Mouse (Mus musculus) brown adipose tissue, adult 24 weeks (tissue): ENCODE data around the gene Krtap2-4. TPM values are rescaled to one million over a fixed set of nuclear protein-coding genes. Genes with fewer than 3 reads are reported as not detected.
"Not testable (repeated sequence)": the region's sequence is repeated elsewhere in the genome, so short reads cannot be mapped to it uniquely, and the experiment has no call there.

Experiments used
- H3K27ac ChIP-seq: fragments of 200-500 bp; replicated peaks from 2 replicates; pipeline ENCODE4 v1.5.1; 2012; ENCODE audit warnings: low read depth, mild to moderate bottlenecking, low read length
- H3K4me1 ChIP-seq: fragments of 200-500 bp; 2 replicates; pipeline ENCODE4 v1.6.1; 2012; ENCODE audit warnings: low read length, mixed read lengths; ENCODE audit not compliant: control insufficient read depth, insufficient read depth, insufficient read length
- H3K4me3 ChIP-seq: fragments of 200-500 bp; 2 replicates; pipeline ENCODE4 v1.5.1; 2012; ENCODE audit warnings: low read depth, mild to moderate bottlenecking, low read length, moderate library complexity; ENCODE audit not compliant: insufficient read depth
- polyA plus RNA-seq: library from polyadenylated mRNA; stranded (reverse); fragments of >200 nt; gene quantifications from 2 replicates; pipeline ENCODE4 v1.2.4, GENCODE M21; 2012; ENCODE audit not compliant: missing spikeins, insufficient read depth, insufficient read length

The Krtap2-4 gene
- not detected in 2 replicates for polyA plus RNA-seq

GRCm38 (mm10) chr11:99614796-99615363 lies at the start of gene Krtap2-4:
Gene Krtap2-4 (minus strand): TSS chr11:99614846.
- Histone ChIP-seq H3K4me1 (no peaks in the 10 kb centered on the region), H3K4me3 (no peak within 1 kb of the TSS), H3K27ac (no peak within 1 kb of the TSS)

GRCm38 (mm10) chr11:99662802-99663201 lies 48.2 kb upstream of the Krtap2-4 start:
- H3K4me3 ChIP-seq, result no peak overlapping the region
- H3K27ac ChIP-seq, result no peak overlapping the region
- H3K4me1 ChIP-seq, result no peaks in the 10 kb centered on the region

- no peak overlapping the region for H3K27ac ChIP-seq
- no peak overlapping the region for H3K4me3 ChIP-seq
- no peaks in the 10 kb centered on the region for H3K4me1 ChIP-seq
These were observed 44.6 kb upstream of the Krtap2-4 start for GRCm38 (mm10) chr11:99659256-99659655.

- not testable (repeated sequence) for H3K4me1 ChIP-seq, H3K27ac ChIP-seq, H3K4me3 ChIP-seq
These were observed 43.9 kb upstream of the Krtap2-4 start, which contains the start of gene Gm11563 for GRCm38 (mm10) chr11:99658467-99659010. Gene Gm11563 (minus strand): TSS chr11:99658960.

GRCm38 (mm10) chr11:99657051-99657450 lies 42.4 kb upstream of the Krtap2-4 start:
- Histone ChIP-seq H3K27ac (no peak overlapping the region), H3K4me1 (no peaks in the 10 kb centered on the region), H3K4me3 (no peak overlapping the region)

- no peak within 1 kb of the TSS for H3K4me3 ChIP-seq
- H3K4me1 ChIP-seq, result no peaks in the 10 kb centered on the region
- H3K27ac ChIP-seq, result no peak within 1 kb of the TSS
These were observed 35.5 kb upstream of the Krtap2-4 start, which contains the start of gene Gm11555 for GRCm38 (mm10) chr11:99650136-99650535. Gene Gm11555 (minus strand): TSS chr11:99650236.

GRCm38 (mm10) chr11:99646444-99646843 lies 31.8 kb upstream of the Krtap2-4 start:
- Histone ChIP-seq H3K4me3 (no peak overlapping the region), H3K4me1 (no peaks in the 10 kb centered on the region), H3K27ac (no peak overlapping the region)

- no peaks in the 10 kb centered on the region for H3K4me1 ChIP-seq
- no peak overlapping the region for H3K4me3 ChIP-seq
- no peak overlapping the region for H3K27ac ChIP-seq
These were observed 29.7 kb upstream of the Krtap2-4 start for GRCm38 (mm10) chr11:99644351-99644750.

- not testable (repeated sequence) for H3K4me3 ChIP-seq, H3K4me1 ChIP-seq, H3K27ac ChIP-seq
These were observed 29.0 kb upstream of the Krtap2-4 start, which contains the start of gene Krtap4-7 for GRCm38 (mm10) chr11:99643635-99644139. Gene Krtap4-7 (minus strand): TSS chr11:99644089.

- no peaks in the 10 kb centered on the region for H3K4me1 ChIP-seq
- no peak overlapping the region for H3K4me3 ChIP-seq
- H3K27ac ChIP-seq, result no peak overlapping the region
These were observed 26.3 kb upstream of the Krtap2-4 start for GRCm38 (mm10) chr11:99640926-99641325.

- H3K4me1 ChIP-seq, result no peaks in the 10 kb centered on the region
- H3K4me3 ChIP-seq, result no peak overlapping the region
- no peak overlapping the region for H3K27ac ChIP-seq
These were observed 22.4 kb upstream of the Krtap2-4 start for GRCm38 (mm10) chr11:99637086-99637485.

GRCm38 (mm10) chr11:99634653-99635134 lies 20.0 kb upstream of the Krtap2-4 start, which contains the start of gene Krtap4-2:
Gene Krtap4-2 (minus strand): TSS chr11:99635084.
- Histone ChIP-seq H3K4me1 (no peaks in the 10 kb centered on the region), H3K27ac (no peak within 1 kb of the TSS), H3K4me3 (no peak within 1 kb of the TSS)

- H3K27ac ChIP-seq, result no peak overlapping the region
- H3K4me1 ChIP-seq, result no peaks in the 10 kb centered on the region
- no peak overlapping the region for H3K4me3 ChIP-seq
These were observed 18.6 kb upstream of the Krtap2-4 start for GRCm38 (mm10) chr11:99633293-99633692.

- H3K4me1 ChIP-seq, result no peaks in the 10 kb centered on the region
- no peak overlapping the region for H3K27ac ChIP-seq
- H3K4me3 ChIP-seq, result no peak overlapping the region
These were observed 16.2 kb upstream of the Krtap2-4 start for GRCm38 (mm10) chr11:99630890-99631289.

- H3K4me1 ChIP-seq, result no peaks in the 10 kb centered on the region
- H3K4me3 ChIP-seq, result no peak within 1 kb of the TSS
- H3K27ac ChIP-seq, result no peak within 1 kb of the TSS
These were observed 13.5 kb upstream of the Krtap2-4 start, which contains the start of gene Krtap4-1 for GRCm38 (mm10) chr11:99628138-99628537. Gene Krtap4-1 (minus strand): TSS chr11:99628238.

- Histone ChIP-seq H3K4me1 (no peaks in the 10 kb centered on the region), H3K4me3 (no peak within 1 kb of the TSS), H3K27ac (no peak within 1 kb of the TSS)
These were observed 5.7 kb upstream of the Krtap2-4 start, which contains the start of gene Gm11562 for GRCm38 (mm10) chr11:99620335-99620734. Gene Gm11562 (minus strand): TSS chr11:99620435.
